Mouse (Mus musculus) spleen, adult 2 months (tissue): ENCODE measurements at regions not wholly inside any gene's neighbourhood (a gene's known extent, or its start where the extent isn't known, plus 50 kb on each side); places are given as distances from the start of the nearest gene placed in this dataset.

ENCODE experiments used
- DNase-seq, 2 experiments: peaks; one replicate each; pipeline versions ENCODE4 v3.0.0 to v3.0.0-alpha.2; 2012 to 2021; ENCODE audit warnings: low spot score in 2 of 2, low read depth in 1 of 2
- H3K27ac ChIP-seq: fragments of 200-500 bp; 2 replicates; pipeline ENCODE4 v1.5.1; 2012; ENCODE audit warnings: low read length, inconsistent platforms; ENCODE audit not compliant: insufficient read depth
- H3K27me3 ChIP-seq: fragments of 200-500 bp; 2 replicates; pipeline ENCODE4 v1.6.1; 2012; ENCODE audit warnings: mild to moderate bottlenecking, moderate library complexity, low read length, inconsistent platforms; ENCODE audit not compliant: control insufficient read depth, insufficient read depth
- H3K36me3 ChIP-seq: fragments of 200-500 bp; 2 replicates; pipeline ENCODE4 v1.6.1; 2012; ENCODE audit warnings: mild to moderate bottlenecking, low read length, inconsistent platforms; ENCODE audit not compliant: control insufficient read depth, insufficient read depth
- H3K4me1 ChIP-seq: fragments of 200-500 bp; 2 replicates; pipeline ENCODE4 v1.6.1; 2011; ENCODE audit warnings: inconsistent platforms; ENCODE audit not compliant: control insufficient read depth, insufficient read depth, insufficient read length
- H3K4me3 ChIP-seq: fragments of 200-500 bp; 2 replicates; pipeline ENCODE4 v1.5.1; 2011; ENCODE audit warnings: mild to moderate bottlenecking, inconsistent platforms; ENCODE audit not compliant: insufficient read depth, insufficient read length; ENCODE audit errors: extremely low read depth
- CTCF ChIP-seq: fragments of 200-500 bp; IDR thresholded peaks from 2 replicates; pipeline ENCODE4 v1.5.1; 2011; ENCODE audit warnings: mild to moderate bottlenecking, inconsistent platforms; ENCODE audit not compliant: insufficient read depth, insufficient read length, insufficient replicate concordance; ENCODE audit errors: extremely low read depth
- POLR2A ChIP-seq: fragments of 200-500 bp; IDR thresholded peaks from 2 replicates; pipeline ENCODE4 v1.6.1; 2011; ENCODE audit warnings: low read depth, low read length, inconsistent platforms
- WGBS: fragments of 180-500 bp; shearing (Covaris S2); methylation state at CpG from one replicate; pipeline ENCODE4 v1.1.7; 2018; 5-methylcytosine and 5-hydroxymethylcytosine counted together

DNA sequence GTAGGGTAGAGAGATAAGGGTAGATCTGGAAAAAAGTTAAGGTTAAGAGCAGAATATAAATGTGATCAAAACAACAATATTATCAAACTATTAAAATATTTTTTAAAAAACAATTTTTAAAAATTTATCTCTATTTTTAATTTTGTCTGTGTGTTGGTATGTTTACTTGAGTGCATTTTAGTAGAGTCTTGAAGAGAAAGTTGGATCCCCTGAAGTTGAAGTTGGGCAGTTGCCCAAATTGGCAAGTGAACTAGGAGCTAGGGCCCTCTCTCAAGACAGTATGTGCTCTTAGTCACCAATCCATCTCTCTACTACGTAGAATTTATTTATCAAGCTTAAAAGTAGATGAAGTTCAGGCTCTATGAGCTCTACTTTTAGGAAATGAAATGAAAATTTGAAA lies 59.9 kb downstream of the Adamts1 start:
- no peak overlapping the region for H3K27ac ChIP-seq
- no peaks in the 10 kb centered on the region for H3K4me1 ChIP-seq
- no peaks in the 10 kb centered on the region for H3K27me3 ChIP-seq
- WGBS, result 70% methylated on average over 1 of the region's 1 CpGs
- H3K36me3 ChIP-seq, result no peaks in the 10 kb centered on the region
- DNase-seq, result no peak
- TF ChIP-seq CTCF (no peak), POLR2A (no peak)
- H3K4me3 ChIP-seq, result no peak overlapping the region

GRCm38 (mm10) chr16:85738606-85739195 lies 64.2 kb downstream of the Adamts1 start:
- H3K4me3 ChIP-seq, result no peak overlapping the region
- no peaks in the 10 kb centered on the region for H3K36me3 ChIP-seq
- 81% methylated on average over 2 of the region's 2 CpGs for WGBS
- no peaks in the 10 kb centered on the region for H3K27me3 ChIP-seq
- DNase-seq, result no peak
- TF ChIP-seq POLR2A (no peak), CTCF (no peak)
- no peaks in the 10 kb centered on the region for H3K4me1 ChIP-seq
- no peak overlapping the region for H3K27ac ChIP-seq

DNA sequence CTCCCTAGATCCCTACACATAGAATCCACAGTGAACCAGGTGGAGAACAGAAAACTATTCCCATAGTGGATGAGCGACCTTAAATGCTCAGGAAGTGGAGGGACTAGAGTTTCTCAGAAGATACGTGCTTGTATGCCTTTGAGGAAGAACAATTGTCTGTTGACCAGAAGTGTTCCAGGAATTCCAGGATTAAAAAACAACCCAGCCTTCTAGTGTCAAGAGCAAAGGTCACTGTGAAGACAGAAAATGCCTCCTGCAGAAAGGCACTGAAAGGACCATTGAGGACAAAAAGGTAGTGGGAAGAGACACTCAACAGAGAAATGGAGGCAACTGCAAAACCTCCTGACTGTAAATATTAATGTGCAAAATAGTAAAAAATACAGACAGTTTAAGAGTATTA lies 74.9 kb downstream of the Adamts1 start:
- WGBS, result 84% methylated on average over 2 of the region's 2 CpGs
- DNase-seq, result no peak

GRCm38 (mm10) chr16:85721968-85722367 lies 80.9 kb downstream of the Adamts1 start:
- Histone ChIP-seq H3K27me3 (no peaks in the 10 kb centered on the region), H3K27ac (no peak overlapping the region), H3K4me3 (no peak overlapping the region), H3K36me3 (no peaks in the 10 kb centered on the region), H3K4me1 (no peaks in the 10 kb centered on the region)
- no peak for DNase-seq
- WGBS, result 63% methylated on average over 2 of the region's 2 CpGs
- no peak for TF ChIP-seq CTCF
- TF ChIP-seq POLR2A, result no peak

More for the DNA sequence above, 74.9 kb downstream of the Adamts1 start:
- H3K4me1 ChIP-seq, result no peaks in the 10 kb centered on the region
- no peak overlapping the region for H3K4me3 ChIP-seq
- no peaks in the 10 kb centered on the region for H3K36me3 ChIP-seq
- TF ChIP-seq POLR2A, result no peak
- no peak for TF ChIP-seq CTCF
- H3K27ac ChIP-seq, result no peak overlapping the region
- H3K27me3 ChIP-seq, result no peaks in the 10 kb centered on the region

GRCm38 (mm10) chr16:85712291-85712690 lies 90.6 kb downstream of the Adamts1 start:
- no peak overlapping the region for H3K27ac ChIP-seq
- no peak overlapping the region for H3K4me3 ChIP-seq
- no peaks in the 10 kb centered on the region for H3K27me3 ChIP-seq
- no peaks in the 10 kb centered on the region for H3K36me3 ChIP-seq
- DNase-seq, result no peak
- H3K4me1 ChIP-seq, result no peaks in the 10 kb centered on the region
- TF ChIP-seq CTCF (no peak), POLR2A (no peak)
- 68% methylated on average over 3 of the region's 3 CpGs for WGBS

GRCm38 (mm10) chr16:85704254-85705020 lies 98.5 kb downstream of the Adamts1 start:
- TF ChIP-seq CTCF, result no peak
- TF ChIP-seq POLR2A, result no peak
- DNase-seq, result no peak
- H3K27me3 ChIP-seq, result no peaks in the 10 kb centered on the region
- WGBS, result 84% methylated on average over 9 of the region's 9 CpGs
- H3K4me3 ChIP-seq, result no peak overlapping the region
- H3K4me1 ChIP-seq, result no peaks in the 10 kb centered on the region
- no peak overlapping the region for H3K27ac ChIP-seq
- H3K36me3 ChIP-seq, result no peaks in the 10 kb centered on the region
